Mouse (Mus musculus): ENCODE data around the gene Slc25a10.

Gene Slc25a10

GRCm38 (mm10) chr11:120539285-120540014 is 47.8 kb downstream of the Slc25a10 start:
- DNase-seq (ENCODE audit: low spot score in 2 of 2), result no peak

- DNase-seq (ENCODE audit: low spot score in 2 of 2), result no peak
Observed at GRCm38 (mm10) chr11:120541907-120542306, 50.3 kb downstream of the Slc25a10 start.

- no peak for DNase-seq (ENCODE audit: low spot score in 2 of 2)
Observed at GRCm38 (mm10) chr11:120542376-120542775, 50.7 kb downstream of the Slc25a10 start.

GRCm38 (mm10) chr11:120545964-120546363 is 54.3 kb downstream of the Slc25a10 start:
- no peak for DNase-seq (ENCODE audit: low spot score in 2 of 2)

- DNase-seq (ENCODE audit: low spot score in 2 of 2), result no peak
Observed at GRCm38 (mm10) chr11:120547469-120547868, 55.8 kb downstream of the Slc25a10 start.

GRCm38 (mm10) chr11:120548214-120548613 is 56.6 kb downstream of the Slc25a10 start:
- DNase-seq (ENCODE audit: low spot score in 2 of 2), result no peak

- DNase-seq (ENCODE audit: low spot score in 2 of 2), result no peak
Observed at GRCm38 (mm10) chr11:120548786-120549167, 57.1 kb downstream of the Slc25a10 start.

Data from frontal cortex, postnatal 14 days (tissue).